Mouse (Mus musculus): ENCODE measurements around the gene Boc. TPM values are rescaled to one million over a fixed set of nuclear protein-coding genes. Genes with fewer than 3 reads are reported as not detected.

The Boc gene
- polyA plus RNA-seq, 1 experiment from 2014 or later: 30.8 TPM

GRCm38 (mm10) chr16:44510521-44511213 lies 48.0 kb downstream of the Boc start:
- no peaks in the 10 kb centered on the region for H3K27me3 ChIP-seq (ENCODE audit: low read depth, poor library complexity, severe bottlenecking)
- H3K27ac ChIP-seq (replicated peaks): no peak overlapping the region
- WGBS: 87% methylated on average over 13 of the region's 13 CpGs
- H3K4me3 ChIP-seq: no peak overlapping the region
- H3K9me3 ChIP-seq (replicated peaks): no peaks in the 10 kb centered on the region
- H3K36me3 ChIP-seq: peaks cover 100% of the 10 kb centered on the region
- H3K4me1 ChIP-seq: peaks cover 12% of the 10 kb centered on the region; the same call in 1 of the 2 replicates
- no peak for DNase-seq (ENCODE audit: low spot score)

GRCm38 (mm10) chr16:44509458-44510344 lies 49.0 kb downstream of the Boc start:
- Histone ChIP-seq H3K4me1 (peaks cover 12% of the 10 kb centered on the region; the same call in 1 of the 2 replicates), H3K27ac (replicated peaks) (no peak overlapping the region; the same call in 1 of the 2 replicates), H3K9me3 (replicated peaks) (peaks cover 5% of the 10 kb centered on the region; the same call in 1 of the 2 replicates), H3K4me3 (no peak overlapping the region), H3K36me3 (peaks cover 100% of the 10 kb centered on the region), H3K27me3 (ENCODE audit: low read depth, poor library complexity, severe bottlenecking) (no peaks in the 10 kb centered on the region)
- no peak for DNase-seq (ENCODE audit: low spot score)
- WGBS: 85% methylated on average over 7 of the region's 7 CpGs

- Histone ChIP-seq H3K9me3 (replicated peaks) (peaks cover 11% of the 10 kb centered on the region; the same call in 1 of the 2 replicates), H3K27ac (replicated peaks) (no peak overlapping the region), H3K36me3 (peaks cover 100% of the 10 kb centered on the region), H3K4me1 (peaks cover 12% of the 10 kb centered on the region; the same call in 1 of the 2 replicates), H3K4me3 (no peak overlapping the region), H3K27me3 (ENCODE audit: low read depth, poor library complexity, severe bottlenecking) (no peaks in the 10 kb centered on the region)
- DNase-seq (ENCODE audit: low spot score): no peak
- 96% methylated on average over 13 of the region's 13 CpGs for whole genome bisulfite sequencing
These were observed 49.9 kb downstream of the Boc start for GRCm38 (mm10) chr16:44508772-44509171.

GRCm38 (mm10) chr16:44508025-44508424 lies 50.7 kb downstream of the Boc start:
- Histone ChIP-seq H3K27ac (replicated peaks) (no peak overlapping the region), H3K4me3 (no peak overlapping the region), H3K4me1 (peaks cover 12% of the 10 kb centered on the region; the same call in 1 of the 2 replicates), H3K9me3 (replicated peaks) (peaks cover 11% of the 10 kb centered on the region; the same call in 1 of the 2 replicates), H3K36me3 (peaks cover 100% of the 10 kb centered on the region), H3K27me3 (ENCODE audit: low read depth, poor library complexity, severe bottlenecking) (no peaks in the 10 kb centered on the region)
- no peak for DNase-seq (ENCODE audit: low spot score)
- 87% methylated on average over 5 of the region's 5 CpGs for WGBS

GRCm38 (mm10) chr16:44507027-44507929 lies 51.4 kb downstream of the Boc start:
- DNase-seq (ENCODE audit: low spot score): no peak
- Histone ChIP-seq H3K36me3 (peaks cover 100% of the 10 kb centered on the region), H3K27ac (replicated peaks) (peak overlapping the region; percentile 15; the same call in 1 of the 2 replicates), H3K4me3 (no peak overlapping the region), H3K4me1 (peaks cover 12% of the 10 kb centered on the region; the same call in 1 of the 2 replicates), H3K27me3 (ENCODE audit: low read depth, poor library complexity, severe bottlenecking) (no peaks in the 10 kb centered on the region), H3K9me3 (replicated peaks) (peaks cover 11% of the 10 kb centered on the region; the same call in 1 of the 2 replicates)
- WGBS: 74% methylated on average over 10 of the region's 10 CpGs

- peaks cover 12% of the 10 kb centered on the region; the same call in 1 of the 2 replicates for H3K4me1 ChIP-seq
- no peaks in the 10 kb centered on the region for H3K27me3 ChIP-seq (ENCODE audit: low read depth, poor library complexity, severe bottlenecking)
- H3K9me3 ChIP-seq (replicated peaks): peaks cover 11% of the 10 kb centered on the region; the same call in 1 of the 2 replicates
- no peak overlapping the region for H3K27ac ChIP-seq (replicated peaks)
- H3K4me3 ChIP-seq: no peak overlapping the region
- 93% methylated on average over 1 of the region's 1 CpGs for WGBS
- H3K36me3 ChIP-seq: peaks cover 100% of the 10 kb centered on the region
- DNase-seq (ENCODE audit: low spot score): no peak
These were observed 53.5 kb downstream of the Boc start for GRCm38 (mm10) chr16:44505243-44505642.

- H3K9me3 ChIP-seq (replicated peaks): peaks cover 17% of the 10 kb centered on the region; the same call in 1 of the 2 replicates
- H3K4me1 ChIP-seq: peaks cover 12% of the 10 kb centered on the region; the same call in 1 of the 2 replicates
- no peaks in the 10 kb centered on the region for H3K27me3 ChIP-seq (ENCODE audit: low read depth, poor library complexity, severe bottlenecking)
- H3K4me3 ChIP-seq: no peak overlapping the region
- H3K27ac ChIP-seq (replicated peaks): no peak overlapping the region
- H3K36me3 ChIP-seq: peaks cover 100% of the 10 kb centered on the region
- DNase-seq (ENCODE audit: low spot score): no peak
- WGBS: 82% methylated on average over 8 of the region's 8 CpGs
These were observed 55.7 kb downstream of the Boc start for GRCm38 (mm10) chr16:44502895-44503575.

- Histone ChIP-seq H3K4me3 (no peak overlapping the region), H3K27me3 (ENCODE audit: low read depth, poor library complexity, severe bottlenecking) (no peaks in the 10 kb centered on the region), H3K9me3 (replicated peaks) (peaks cover 17% of the 10 kb centered on the region; the same call in 1 of the 2 replicates), H3K36me3 (peaks cover 100% of the 10 kb centered on the region), H3K4me1 (peaks cover 4% of the 10 kb centered on the region; the same call in 1 of the 2 replicates), H3K27ac (replicated peaks) (no peak overlapping the region)
- DNase-seq (ENCODE audit: low spot score): no peak
- WGBS: 92% methylated on average over 7 of the region's 7 CpGs
These were observed 56.4 kb downstream of the Boc start for GRCm38 (mm10) chr16:44502325-44502724.

GRCm38 (mm10) chr16:44501783-44502182 lies 56.9 kb downstream of the Boc start:
- peaks cover 17% of the 10 kb centered on the region; the same call in 1 of the 2 replicates for H3K9me3 ChIP-seq (replicated peaks)
- peaks cover 100% of the 10 kb centered on the region for H3K36me3 ChIP-seq
- DNase-seq (ENCODE audit: low spot score): no peak
- no peak overlapping the region for H3K4me3 ChIP-seq
- no peaks in the 10 kb centered on the region for H3K4me1 ChIP-seq
- no peaks in the 10 kb centered on the region for H3K27me3 ChIP-seq (ENCODE audit: low read depth, poor library complexity, severe bottlenecking)
- H3K27ac ChIP-seq (replicated peaks): no peak overlapping the region
- 92% methylated on average over 10 of the region's 10 CpGs for WGBS

- Histone ChIP-seq H3K27me3 (ENCODE audit: low read depth, poor library complexity, severe bottlenecking) (no peaks in the 10 kb centered on the region), H3K36me3 (peaks cover 100% of the 10 kb centered on the region), H3K27ac (replicated peaks) (no peak overlapping the region), H3K4me1 (peaks cover 24% of the 10 kb centered on the region), H3K9me3 (replicated peaks) (peaks cover 5% of the 10 kb centered on the region; the same call in 1 of the 2 replicates), H3K4me3 (no peak overlapping the region)
- no peak for DNase-seq (ENCODE audit: low spot score)
- 86% methylated on average over 3 of the region's 3 CpGs for WGBS
These were observed 60.2 kb downstream of the Boc start for GRCm38 (mm10) chr16:44498447-44498846.

- peaks cover 5% of the 10 kb centered on the region; the same call in 1 of the 2 replicates for H3K9me3 ChIP-seq (replicated peaks)
- 91% methylated on average over 15 of the region's 15 CpGs for WGBS
- peaks cover 100% of the 10 kb centered on the region for H3K36me3 ChIP-seq
- H3K27me3 ChIP-seq (ENCODE audit: low read depth, poor library complexity, severe bottlenecking): no peaks in the 10 kb centered on the region
- H3K4me1 ChIP-seq: peaks cover 33% of the 10 kb centered on the region
- no peak for DNase-seq (ENCODE audit: low spot score)
- H3K27ac ChIP-seq (replicated peaks): no peak overlapping the region
- no peak overlapping the region for H3K4me3 ChIP-seq
These were observed 61.7 kb downstream of the Boc start for GRCm38 (mm10) chr16:44496971-44497464.
